Mouse (Mus musculus) ovary, postnatal 14 days (tissue): ENCODE results near the gene Hlcs.

Experiments
- DNase-seq: peaks from one replicate; pipeline ENCODE4 v3.0.0; 2022; ENCODE audit warnings: low spot score

The Hlcs gene

DNA sequence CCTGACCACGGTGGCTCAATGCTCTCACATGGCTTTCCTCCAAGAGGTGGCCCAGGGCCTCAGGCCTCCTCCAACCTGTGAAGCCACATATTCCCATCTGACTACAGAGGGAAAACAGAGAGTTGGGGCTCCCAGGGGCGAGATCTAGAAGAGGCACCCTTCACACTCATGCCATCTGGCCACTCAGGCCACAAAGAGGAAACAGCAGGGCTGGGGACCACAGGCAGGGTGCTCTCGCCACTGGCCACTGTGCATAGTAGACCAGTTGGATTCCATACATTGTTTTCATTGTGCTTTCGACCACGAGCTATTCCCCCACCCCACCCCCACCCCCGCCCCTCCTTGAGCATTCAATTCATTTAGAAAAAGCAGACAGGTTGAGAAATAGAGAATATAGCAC lies 151.4 kb downstream of the Hlcs start:
- DNase-seq = no peak

DNA sequence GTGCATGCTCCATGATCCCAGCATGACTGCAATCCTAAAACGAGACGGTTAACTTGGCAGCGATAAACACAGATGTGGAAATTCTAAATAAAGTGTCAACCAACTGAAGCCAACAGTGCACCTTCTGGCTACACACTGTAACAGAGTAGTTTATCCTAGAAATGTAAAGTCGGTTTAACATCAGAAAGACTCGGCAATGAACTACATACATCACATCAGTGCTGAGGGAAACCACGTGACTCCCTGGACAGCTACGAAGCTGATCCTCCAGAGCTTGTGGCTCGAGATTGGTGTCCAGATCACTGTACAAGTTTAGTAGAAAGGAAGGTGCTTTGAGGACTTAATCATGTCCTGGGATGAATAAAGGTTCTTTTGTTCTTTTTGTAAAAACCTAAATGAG lies 155.6 kb downstream of the Hlcs start:
- DNase-seq = no peak

DNA sequence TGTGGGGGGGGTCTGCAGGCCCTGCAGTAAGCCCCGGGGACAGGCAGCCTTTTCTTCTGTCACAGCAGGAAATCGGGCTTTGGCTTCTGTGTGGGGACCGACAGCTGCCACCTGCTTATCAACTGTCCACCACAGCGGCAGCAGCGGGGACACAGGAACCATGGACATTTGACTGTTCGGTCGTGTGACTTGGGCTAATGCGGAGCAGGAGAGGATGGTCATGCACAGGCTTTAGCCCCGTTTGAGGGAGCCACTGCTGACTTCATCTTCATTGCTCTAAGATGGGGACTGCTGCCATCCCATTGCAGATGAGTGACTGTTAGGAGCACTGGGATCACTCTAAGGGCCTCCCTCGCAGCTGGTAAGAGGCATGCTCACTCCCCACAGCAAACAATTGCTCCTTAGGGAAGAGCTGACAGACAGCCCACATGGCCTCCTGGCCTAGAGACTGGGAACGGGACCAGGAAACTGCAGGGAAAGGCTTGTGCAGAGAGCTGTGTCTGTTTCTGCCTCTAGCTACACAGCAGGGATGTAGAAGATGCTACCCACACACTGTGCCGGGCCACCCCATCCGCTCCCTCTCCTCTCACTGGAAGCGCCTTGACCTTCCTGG lies 158.2 kb downstream of the Hlcs start:
- peak; percentile 15 for DNase-seq

DNA sequence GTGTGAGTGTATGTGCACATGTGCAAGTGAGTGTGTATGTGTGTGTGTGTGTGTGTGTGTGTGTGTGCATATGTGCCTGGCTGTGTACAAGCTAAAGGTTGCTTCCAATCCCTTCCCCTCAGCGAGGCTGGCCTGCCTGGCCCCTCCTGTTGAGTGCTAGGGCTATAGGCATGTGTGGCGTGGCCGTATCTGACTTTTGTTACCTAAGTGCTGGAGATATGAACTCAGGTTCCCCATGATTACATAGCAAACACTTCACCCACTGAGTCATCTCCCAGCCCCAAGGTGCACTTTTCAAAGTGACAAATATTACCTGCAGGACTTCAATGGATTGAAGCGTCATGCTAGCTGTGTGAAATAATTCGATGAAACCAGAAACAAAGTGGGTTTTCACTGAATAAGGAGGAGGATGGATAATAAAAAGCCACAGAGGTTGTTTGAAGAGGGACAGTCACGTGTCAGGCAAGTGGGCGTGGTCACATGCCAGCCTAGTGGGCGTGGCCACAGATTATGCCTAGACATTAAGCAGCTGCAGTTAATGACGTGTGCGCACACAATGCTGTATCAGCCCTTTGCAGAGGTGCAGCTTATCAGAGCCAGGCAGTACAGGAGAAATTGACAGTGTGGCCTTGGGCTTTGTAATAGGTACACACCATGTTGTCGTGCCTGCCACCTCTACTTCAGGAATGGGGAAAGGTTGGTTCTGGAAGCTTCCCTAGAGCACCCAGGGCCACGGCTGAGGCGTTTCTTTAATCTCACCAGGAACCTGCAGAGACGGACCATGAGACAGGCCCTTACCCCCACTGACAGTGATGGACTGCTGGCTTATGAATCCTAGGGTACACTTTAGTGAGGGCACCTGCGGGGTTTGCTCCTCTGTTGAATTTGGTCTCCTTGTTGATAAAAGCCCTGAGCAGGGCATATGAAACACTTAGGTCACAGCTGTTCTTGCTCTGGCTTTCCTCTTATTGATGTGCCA lies 163.0 kb downstream of the Hlcs start:
- DNase-seq = no peak

DNA sequence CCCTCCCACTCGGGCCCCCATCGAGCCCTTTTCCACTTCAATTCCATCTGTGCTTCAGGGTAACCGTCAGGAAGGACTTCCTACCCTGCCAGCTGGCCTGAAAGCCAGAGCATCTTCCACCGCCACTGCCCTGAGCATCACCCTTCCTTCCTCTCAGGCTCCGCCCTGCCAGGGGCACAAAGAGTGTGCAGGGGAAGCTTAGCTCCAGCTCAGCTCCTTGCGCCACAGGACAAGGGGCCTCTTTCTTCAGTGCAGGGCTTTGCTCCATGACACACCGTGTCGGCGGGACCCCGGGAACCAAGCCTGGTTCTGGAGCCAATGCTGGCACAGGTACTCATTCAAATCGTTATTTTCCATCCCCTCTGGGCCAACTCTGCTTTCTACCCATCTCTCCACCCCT lies 165.2 kb downstream of the Hlcs start:
- no peak for DNase-seq

DNA sequence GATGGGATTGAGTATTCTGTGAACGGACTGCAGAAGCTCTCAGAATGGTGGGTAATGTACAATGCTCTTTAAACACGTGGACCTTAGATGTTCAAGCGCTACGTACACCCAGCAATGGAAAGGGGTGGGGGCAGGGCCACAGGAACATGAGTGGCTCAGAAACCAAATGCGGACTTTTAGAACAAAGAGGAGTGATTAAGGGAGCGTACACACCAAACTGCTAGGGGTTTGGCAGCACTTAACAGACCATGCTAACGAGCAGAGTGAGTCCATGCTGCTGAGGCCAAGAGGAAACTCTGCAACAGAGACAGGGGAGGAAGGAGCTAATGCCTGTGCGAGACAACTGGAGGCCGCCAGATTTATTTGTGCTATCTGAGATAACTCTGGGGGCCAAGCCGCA lies 170.0 kb downstream of the Hlcs start:
- no peak for DNase-seq

DNA sequence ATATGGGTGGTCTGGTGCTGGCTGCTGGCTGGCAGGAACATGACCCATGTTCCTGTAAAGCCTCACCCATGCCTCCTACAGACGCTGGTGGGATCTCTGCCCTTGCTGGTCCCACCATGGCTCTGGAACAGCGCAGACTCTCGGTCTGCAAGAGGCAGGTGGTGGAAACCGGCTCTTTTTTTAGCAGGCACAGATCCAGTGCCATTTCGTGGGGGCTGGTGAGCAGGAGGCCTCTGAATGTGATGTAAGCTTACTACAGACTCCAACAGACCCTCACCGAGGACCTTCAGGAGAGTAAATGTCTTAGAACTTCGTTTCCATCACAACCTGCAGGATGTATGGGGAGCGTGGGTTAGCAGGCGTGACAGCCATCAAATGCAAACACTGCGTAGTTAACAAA lies 172.6 kb downstream of the Hlcs start:
- DNase-seq = no peak

DNA sequence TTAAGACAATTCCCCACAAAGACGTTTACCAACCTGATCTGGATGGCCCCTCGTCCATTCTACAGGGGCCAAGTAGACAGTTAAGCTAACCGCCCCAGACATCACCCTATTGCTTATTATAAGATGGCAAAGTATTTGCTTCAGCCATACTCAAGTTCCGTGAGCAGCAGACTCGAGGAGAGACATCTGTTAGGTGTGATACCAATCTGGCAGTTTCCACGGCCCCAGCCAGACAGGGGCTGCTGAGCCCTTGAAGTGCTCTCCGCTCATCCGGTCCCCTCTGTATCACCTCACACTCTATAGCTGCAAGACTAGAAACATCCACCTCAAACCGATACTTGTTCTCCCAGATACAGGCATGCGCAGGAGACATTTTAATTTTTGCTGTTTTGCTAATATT lies 179.2 kb downstream of the Hlcs start:
- DNase-seq = no peak

DNA sequence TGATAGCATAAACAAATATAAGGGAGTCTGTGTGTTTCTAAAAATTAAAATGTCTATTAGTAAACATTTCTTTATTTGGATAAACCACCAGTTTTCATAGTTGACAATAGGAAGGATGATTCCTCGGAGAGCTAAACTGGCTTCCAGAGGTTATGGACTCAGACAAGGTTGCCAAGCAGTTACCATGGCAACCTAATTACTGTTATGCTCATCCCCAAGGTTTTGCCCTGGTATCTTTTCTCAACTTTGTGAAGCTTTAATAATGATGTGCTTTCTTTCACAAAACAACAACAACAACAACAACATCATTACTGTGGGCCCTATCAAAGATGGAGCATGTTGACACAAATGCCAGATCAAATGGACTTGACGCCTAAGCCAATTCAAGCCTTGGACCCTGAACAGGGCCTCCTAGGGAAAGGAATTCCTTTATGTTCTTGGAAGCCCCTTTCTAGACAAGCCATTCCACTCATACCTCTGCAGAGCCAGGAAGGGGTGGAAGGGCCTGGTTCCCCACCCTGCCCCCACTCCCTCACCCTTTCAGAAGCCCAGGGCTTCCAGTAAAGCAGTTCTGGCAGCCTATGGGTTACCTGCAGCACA lies 185.0 kb downstream of the Hlcs start:
- DNase-seq = no peak

DNA sequence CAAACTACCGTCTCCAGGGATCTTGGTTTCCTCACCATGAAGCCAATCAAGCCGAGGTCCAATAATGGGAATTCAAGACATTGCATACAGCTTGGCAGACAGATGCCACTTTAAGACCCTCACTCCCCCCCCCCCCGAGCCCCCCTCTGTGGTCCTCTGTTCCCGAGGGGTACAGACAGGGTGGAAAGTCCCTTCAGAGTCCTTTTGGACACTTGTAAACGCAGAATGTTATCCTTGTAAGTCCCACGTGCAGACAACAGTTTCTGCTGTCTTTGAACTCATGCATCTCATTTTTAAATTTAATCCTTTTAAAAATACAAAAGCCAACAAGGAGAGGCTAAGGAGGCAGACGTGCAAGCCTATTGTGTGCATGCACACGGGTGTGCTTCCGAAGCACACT lies 187.2 kb downstream of the Hlcs start:
- no peak for DNase-seq

DNA sequence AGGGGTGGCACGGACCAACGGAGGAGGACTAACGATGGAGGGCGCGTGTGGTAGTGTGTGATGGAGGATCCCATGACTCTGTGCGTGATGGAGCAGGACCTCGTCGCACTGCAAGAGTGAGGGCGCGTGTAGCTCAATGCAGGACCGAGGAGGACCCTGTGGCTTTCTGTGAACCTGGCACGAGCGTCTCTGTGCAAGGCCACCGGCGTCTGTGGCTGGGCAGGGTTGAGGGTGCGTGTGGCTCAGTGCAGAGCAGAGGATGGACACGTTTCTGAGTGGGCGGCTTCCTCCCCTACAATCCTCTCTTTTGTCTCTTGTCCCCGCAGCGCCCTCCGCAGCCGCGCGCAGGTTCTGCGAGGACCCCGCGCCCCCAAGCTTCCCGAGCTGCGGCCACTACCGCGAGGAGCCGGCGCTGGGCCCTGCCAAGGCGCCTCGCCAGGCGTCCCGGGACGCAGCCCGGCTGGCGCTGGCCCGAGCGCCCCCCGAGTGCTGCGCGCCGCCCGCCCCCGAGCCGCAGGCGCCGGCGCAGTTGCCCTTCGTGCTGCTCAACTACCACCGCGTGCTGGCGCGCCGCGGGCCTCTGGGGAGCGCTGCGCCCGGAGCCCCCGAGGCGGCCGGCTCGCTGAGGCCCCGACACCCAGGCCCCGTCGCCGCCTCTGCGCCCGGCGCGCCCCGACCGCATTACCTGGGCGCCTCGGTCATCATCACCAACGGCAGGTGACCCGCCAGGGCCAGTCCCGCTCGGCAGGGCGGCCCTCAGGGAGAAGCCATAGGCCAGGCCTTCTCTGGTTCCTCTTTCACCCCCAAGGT lies 188.0 kb downstream of the Hlcs start:
- DNase-seq = no peak

DNA sequence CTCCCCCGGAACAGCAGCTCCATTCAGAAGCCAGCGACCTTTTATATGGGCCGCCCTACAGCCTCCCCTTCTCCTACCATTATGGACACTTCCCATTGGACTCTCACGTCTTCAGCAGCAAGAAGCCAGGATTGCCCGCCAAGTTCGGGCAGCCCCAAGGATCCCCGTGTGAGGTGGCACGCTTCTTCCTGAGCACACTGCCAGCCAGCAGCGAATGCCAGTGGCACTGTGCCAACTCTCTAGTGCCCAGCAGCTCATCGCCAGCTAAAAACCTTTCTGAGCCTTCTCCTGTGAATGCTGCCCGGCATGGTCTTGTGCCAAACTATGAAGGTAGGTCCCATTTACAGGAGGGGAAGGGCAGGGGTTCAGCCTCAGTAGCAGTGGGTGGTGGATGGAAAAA lies 190.1 kb downstream of the Hlcs start:
- peak; percentile 13 for DNase-seq

DNA sequence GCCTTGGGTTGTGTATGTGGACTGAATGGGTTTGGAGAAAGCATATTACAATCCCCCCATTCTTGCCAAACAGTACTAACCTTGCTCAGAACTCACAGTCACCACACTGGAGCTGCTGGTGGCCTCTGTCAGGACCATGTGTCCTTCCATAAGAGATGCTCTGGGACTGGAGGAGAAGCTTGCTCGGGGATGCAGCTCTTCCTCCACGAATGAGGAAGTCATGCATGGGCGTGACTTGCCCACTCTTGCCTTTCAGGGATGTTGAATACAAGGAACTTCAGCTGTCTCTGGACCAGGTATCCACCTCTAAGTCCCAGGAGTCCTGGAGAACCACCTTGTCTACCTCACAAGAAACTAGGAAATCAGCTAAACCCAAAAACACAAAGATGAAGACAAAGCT lies 191.0 kb downstream of the Hlcs start:
- DNase-seq = no peak

DNA sequence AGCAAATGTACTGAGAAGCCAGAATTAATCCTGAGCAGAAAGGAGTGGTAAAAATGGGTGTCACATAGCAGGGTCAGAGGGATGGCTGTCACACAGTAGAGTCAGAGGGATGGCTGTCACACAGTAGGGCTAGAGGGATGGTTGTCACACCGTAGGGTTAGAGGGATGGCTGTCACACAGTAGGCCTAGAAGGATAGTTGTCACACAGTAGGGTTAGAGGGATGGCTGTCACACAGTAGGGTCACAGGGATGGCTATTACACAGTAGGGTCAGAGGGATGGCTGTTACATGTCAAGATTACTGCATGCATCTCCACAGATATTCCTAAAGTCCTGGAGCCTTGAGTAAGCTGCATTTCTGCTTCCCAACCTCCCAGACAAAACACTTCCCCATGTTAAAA lies 195.0 kb downstream of the Hlcs start:
- DNase-seq = no peak

DNA sequence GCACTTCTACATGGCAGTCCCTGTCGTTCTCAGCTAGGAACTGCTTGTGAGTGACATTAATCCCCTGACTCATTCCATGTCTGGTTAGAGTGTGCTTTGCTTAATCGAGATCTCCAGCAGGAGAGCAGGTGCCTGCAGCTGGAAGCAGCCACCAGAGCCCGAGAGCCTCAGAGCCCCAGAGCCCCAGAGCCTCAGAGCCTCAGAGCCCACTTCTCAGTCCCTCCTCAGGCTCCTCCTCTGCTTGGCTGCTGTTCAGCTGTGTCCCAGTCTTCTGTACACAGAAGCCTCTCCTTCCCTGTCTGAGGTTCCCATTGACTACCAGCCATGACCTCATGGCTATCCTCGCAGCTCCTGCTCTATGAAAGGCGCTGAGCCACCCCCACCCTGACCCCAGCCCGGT lies 196.0 kb downstream of the Hlcs start:
- DNase-seq = no peak

DNA sequence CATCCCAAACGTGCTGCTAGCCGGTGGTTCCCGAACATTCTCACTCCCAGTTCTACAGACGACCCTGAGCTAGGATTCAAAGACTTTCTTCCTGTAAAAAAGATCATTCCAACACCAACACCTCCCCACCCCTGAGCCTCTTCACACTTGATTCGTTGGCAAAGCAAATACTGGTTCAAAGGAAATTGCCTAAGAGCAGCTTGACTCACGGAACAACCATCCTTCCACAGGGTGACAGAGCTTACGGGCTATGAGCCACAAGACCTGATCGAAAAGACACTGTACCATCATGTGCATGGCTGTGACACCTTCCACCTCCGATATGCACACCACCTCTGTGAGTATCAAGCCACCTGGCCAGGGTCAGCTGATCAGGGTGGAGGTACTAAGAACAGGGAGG lies 198.7 kb downstream of the Hlcs start:
- DNase-seq = no peak

DNA sequence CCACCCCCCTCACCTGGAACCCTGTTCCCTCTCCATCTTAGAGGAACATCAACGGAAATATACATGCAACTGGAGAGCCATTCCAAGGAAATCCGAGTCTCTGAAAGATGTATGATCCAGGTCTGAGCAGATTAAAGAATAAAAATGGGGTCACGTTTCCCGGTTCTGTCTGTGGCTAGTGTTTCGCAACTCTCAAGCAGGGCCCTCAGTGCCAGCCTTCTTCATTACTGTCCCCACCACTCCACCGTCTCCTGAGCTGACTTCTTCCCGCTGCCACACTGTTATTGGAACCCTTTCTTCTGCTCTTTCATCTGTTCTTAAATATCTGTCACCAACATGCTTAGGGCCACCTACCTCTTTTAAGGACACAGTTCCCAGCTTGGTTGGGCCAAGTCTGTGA lies 200.2 kb downstream of the Hlcs start:
- no peak for DNase-seq

DNA sequence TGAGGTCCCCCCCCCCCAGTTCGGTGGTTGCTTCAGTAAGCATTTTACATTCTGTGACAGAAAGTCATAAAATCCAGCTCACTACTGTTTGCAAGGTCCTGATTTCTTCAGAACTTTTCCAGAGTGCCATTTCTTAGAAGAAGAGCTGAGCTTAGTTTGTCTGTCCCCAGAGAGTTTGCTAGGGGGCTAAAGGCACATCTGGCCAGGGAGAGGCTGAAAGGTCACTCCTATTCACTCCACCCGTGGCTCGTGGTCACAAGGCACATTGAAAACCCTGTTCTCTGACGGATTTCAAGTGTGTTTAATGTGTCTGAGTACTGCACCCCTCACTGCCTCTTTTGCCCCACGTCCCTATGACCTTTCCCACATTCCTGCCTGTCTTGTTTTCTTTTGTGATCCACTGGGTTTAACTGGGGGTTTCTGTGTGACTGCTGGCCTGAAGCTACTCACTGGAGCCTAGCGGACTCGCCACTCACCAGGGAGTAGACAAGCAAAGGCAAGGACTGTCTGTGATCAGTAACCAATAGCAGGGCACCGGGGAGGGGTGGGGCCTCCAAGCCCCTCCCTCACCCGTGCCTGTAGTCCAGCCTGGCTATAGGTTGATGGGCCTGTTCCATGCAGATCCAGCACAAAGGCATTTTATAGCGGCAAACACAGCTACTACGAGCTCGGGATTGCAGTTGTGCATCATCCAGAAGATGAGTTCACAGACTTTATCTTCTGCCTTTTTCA lies 215.5 kb downstream of the Hlcs start:
- DNase-seq = no peak

DNA sequence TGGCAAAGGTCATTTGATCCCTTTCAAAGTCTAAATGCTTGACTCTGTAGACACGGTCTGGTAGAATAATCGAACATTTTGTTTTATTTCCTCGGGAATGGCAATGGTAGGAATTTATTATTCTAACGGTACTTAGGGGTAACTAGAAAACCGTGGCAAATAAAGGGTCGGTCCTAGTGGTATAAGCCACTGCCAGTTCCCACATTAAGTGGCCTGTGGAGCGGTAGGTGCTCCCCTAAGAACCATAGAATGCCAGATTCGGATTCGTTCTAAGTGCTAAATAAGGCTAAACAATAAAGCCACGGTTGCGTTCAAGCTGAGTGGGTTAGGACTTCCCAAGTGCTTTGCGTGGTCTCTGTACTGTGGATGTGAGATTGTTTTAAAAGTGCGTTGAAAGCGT lies 216.9 kb downstream of the Hlcs start:
- DNase-seq = no peak

DNA sequence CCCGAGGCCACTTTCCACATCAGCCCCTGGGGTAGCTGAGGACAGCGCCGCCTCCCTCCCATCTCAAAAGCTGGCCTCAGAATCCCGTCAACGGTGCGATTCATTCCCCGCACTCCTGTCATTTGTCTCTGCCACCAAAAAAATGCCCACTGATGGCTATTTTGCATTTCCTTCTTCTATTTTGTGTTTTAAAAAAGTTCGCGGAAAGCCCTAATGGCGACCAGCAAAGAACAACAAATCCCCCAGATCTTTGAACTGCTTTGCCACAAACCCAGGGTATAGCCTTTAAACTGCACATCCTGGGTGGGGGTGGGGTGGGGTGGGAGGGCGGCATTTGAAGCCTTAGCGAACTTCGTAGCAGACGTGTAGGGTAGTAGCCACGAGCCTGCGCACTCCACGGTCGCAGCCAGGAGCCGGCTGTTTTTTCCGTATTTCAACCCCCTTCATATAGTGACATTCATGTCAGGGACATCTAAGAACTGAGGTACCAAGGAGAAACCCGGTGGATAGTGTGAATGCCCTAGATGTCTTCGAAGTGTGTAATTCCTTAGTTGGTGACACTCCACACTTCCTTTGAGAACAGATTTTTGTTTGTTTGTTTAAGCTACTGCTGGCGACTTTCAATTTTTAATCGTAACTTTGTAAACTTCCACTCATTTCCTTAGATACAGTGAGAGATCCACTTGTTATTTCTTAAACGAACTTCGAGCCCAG lies 218.1 kb downstream of the Hlcs start:
- DNase-seq = no peak
